Mouse (Mus musculus) kidney, postnatal 0 days (tissue): ENCODE results near the gene Sds. TPM values are rescaled to one million over a fixed set of nuclear protein-coding genes. Genes with fewer than 3 reads are reported as not detected.

ENCODE experiments used
- ATAC-seq: fragments of 200-750 bp; cut with Nextera tagmentation; replicated peaks from 2 replicates; pipeline ENCODE4 v1.8.0; 2017; ENCODE audit warnings: low read depth, moderate number of reproducible peaks, moderate TSS enrichment, moderate library complexity; ENCODE audit not compliant: low FRiP score
- DNase-seq: peaks from one replicate; pipeline ENCODE4 v3.0.0-alpha.2; 2016; ENCODE audit warnings: low spot score
- H3K27ac ChIP-seq: fragments of 300-500 bp; sonication (generic); 2 replicates; pipeline ENCODE4 v1.5.1; 2014; ENCODE audit warnings: mild to moderate bottlenecking
- H3K27me3 ChIP-seq: fragments of 300-500 bp; sonication (generic); 2 replicates; pipeline ENCODE4 v1.6.1; 2014; ENCODE audit warnings: low read length, mixed read lengths; ENCODE audit not compliant: insufficient read depth
- H3K36me3 ChIP-seq: fragments of 300-500 bp; sonication (generic); 2 replicates; pipeline ENCODE4 v1.6.1; 2014; ENCODE audit warnings: low read length, mixed read lengths; ENCODE audit not compliant: insufficient read depth
- H3K4me1 ChIP-seq: fragments of 300-500 bp; sonication (generic); replicated peaks from 2 replicates; pipeline ENCODE4 v1.6.1; 2014; ENCODE audit warnings: antibody characterized with exemption, low read length, mixed read lengths; ENCODE audit not compliant: insufficient read depth
- H3K4me2 ChIP-seq: fragments of 300-500 bp; sonication (generic); 2 replicates; pipeline ENCODE4 v1.6.1; 2014; ENCODE audit warnings: mild to moderate bottlenecking, low read length, moderate library complexity, mixed read lengths
- H3K4me3 ChIP-seq: fragments of 300-500 bp; sonication (generic); replicated peaks from 2 replicates; pipeline ENCODE4 v1.5.1; 2014; ENCODE audit warnings: low read depth, low read length
- H3K9ac ChIP-seq: fragments of 300-500 bp; sonication (generic); 2 replicates; pipeline ENCODE4 v1.6.1; 2014; ENCODE audit warnings: low read depth, low read length
- H3K9me3 ChIP-seq: fragments of 300-500 bp; sonication (generic); replicated peaks from 2 replicates; pipeline ENCODE4 v1.6.1; 2016; ENCODE audit warnings: low read length, inconsistent platforms, mixed read lengths
- CTCF ChIP-seq: IDR thresholded peaks from 2 replicates; pipeline ENCODE4 v1.5.1; 2016; ENCODE audit warnings: antibody characterized with exemption, low read depth, mild to moderate bottlenecking, moderate library complexity
- WGBS: fragments of 180-500 bp; shearing (Covaris S2); extraction: QIAGEN DNeasy Blood & Tissue Kit; methylation state at CpG from one replicate; pipeline ENCODE4 v1.1.7; 2014; 5-methylcytosine and 5-hydroxymethylcytosine counted together
- polyA plus RNA-seq: library from polyadenylated mRNA; unstranded; fragments of >200 nt; fragmentation: Nextera tagmentation; extraction: Ambion mirVana; gene quantifications from 2 replicates; pipeline ENCODE4 v1.2.1, GENCODE M21; 2015

Sds gene
- polyA plus RNA-seq, 1 experiment from 2014 or later = not detected

GRCm38 (mm10) chr5:120502147-120502621 is 25.9 kb downstream of the Sds start:
- TF ChIP-seq CTCF = no peak
- peak overlapping the region; percentile 91 for H3K9ac ChIP-seq
- H3K9me3 ChIP-seq = no peaks in the 10 kb centered on the region
- H3K4me2 ChIP-seq = peak overlapping the region; percentile 94
- H3K27me3 ChIP-seq = no peaks in the 10 kb centered on the region
- DNase-seq (no peak), ATAC-seq (no peak)
- H3K27ac ChIP-seq = no peak overlapping the region
- H3K4me1 ChIP-seq = peaks cover 16% of the 10 kb centered on the region; the same call in 1 of the 2 replicates
- H3K4me3 ChIP-seq = peak overlapping the region; percentile 90
- H3K36me3 ChIP-seq = no peaks in the 10 kb centered on the region
- WGBS = 64% methylated on average over 9 of the region's 9 CpGs

- Histone ChIP-seq H3K36me3 (no peaks in the 10 kb centered on the region), H3K4me2 (peak overlapping the region; percentile 94), H3K9ac (peak overlapping the region; percentile 91), H3K27ac (no peak overlapping the region), H3K4me1 (peaks cover 16% of the 10 kb centered on the region; the same call in 1 of the 2 replicates), H3K9me3 (no peaks in the 10 kb centered on the region), H3K4me3 (peak overlapping the region; percentile 90), H3K27me3 (no peaks in the 10 kb centered on the region)
- no peak for ATAC-seq
- under 1% methylated on average over 12 of the region's 12 CpGs for WGBS
- no peak for DNase-seq
- TF ChIP-seq CTCF = no peak
Measured at GRCm38 (mm10) chr5:120502675-120503143, 26.4 kb downstream of the Sds start.

- Histone ChIP-seq H3K4me1 (peaks cover 16% of the 10 kb centered on the region; the same call in 1 of the 2 replicates), H3K27ac (no peak within 1 kb of the TSS), H3K9me3 (no peaks in the 10 kb centered on the region), H3K4me2 (peak within 1 kb of the TSS; percentile 94), H3K27me3 (no peaks in the 10 kb centered on the region), H3K36me3 (no peaks in the 10 kb centered on the region), H3K9ac (peak within 1 kb of the TSS; percentile 91), H3K4me3 (peak within 1 kb of the TSS; percentile 90)
- ATAC-seq (peak; percentile 58), DNase-seq (peak; percentile 91)
- WGBS = under 1% methylated on average over 53 of the region's 55 CpGs
- no peak for TF ChIP-seq CTCF
Measured at GRCm38 (mm10) chr5:120503144-120503795, 26.9 kb downstream of the Sds start, which contains the start of gene Plbd2. Gene Plbd2, minus strand, starts transcription at chr5:120503625.

DNA sequence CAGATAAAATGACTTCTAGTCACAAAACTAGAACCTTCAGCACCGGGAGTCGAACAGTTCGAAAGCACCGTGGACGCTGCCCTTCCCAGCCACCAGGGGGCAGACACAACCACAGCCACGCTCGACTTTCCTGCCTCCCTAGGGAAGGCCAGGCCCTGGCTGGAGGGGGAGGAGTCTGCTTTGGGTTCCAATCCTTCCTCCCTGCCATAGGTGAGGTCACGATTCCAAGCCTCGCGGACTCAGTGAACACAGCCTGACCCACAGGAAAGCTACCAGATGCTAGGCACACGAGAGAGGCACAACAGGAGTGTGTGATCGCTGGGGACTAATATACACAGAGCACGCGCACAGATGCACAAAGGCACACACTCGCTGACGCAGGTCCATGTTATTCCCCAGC is 29.0 kb downstream of the Sds start:
- peaks cover 16% of the 10 kb centered on the region; the same call in 1 of the 2 replicates for H3K4me1 ChIP-seq
- ATAC-seq = 0 out of 2 replicates have a peak, but pooled peaks have one; percentile 30
- 21% methylated on average over 16 of the region's 16 CpGs for WGBS
- peak; percentile 95 for TF ChIP-seq CTCF
- no peak overlapping the region for H3K9ac ChIP-seq
- no peaks in the 10 kb centered on the region for H3K36me3 ChIP-seq
- peak overlapping the region; percentile 21; the same call in 1 of the 2 replicates for H3K4me2 ChIP-seq
- H3K9me3 ChIP-seq = no peaks in the 10 kb centered on the region
- no peaks in the 10 kb centered on the region for H3K27me3 ChIP-seq
- H3K4me3 ChIP-seq = no peak overlapping the region
- peak; percentile 86 for DNase-seq
- H3K27ac ChIP-seq = no peak overlapping the region

DNA sequence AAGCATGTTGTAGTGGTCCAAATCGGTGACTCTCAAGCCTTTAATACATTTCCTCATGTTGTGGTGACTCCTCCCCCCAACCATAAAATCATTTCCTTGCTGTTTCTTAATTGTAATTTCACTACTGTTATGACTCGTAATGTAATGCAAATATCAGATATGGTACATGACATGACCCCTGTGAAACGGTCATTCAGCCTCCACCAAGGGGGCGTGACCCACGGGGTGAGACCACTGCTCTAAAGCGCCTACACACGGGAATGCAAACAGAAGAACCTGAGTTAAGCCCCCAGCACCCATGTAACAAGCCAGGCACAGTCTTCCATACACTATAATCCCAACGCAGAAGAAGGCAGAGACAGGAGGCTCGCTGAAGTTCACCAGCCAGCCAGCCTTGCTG is 29.5 kb downstream of the Sds start:
- Histone ChIP-seq H3K27me3 (no peaks in the 10 kb centered on the region), H3K27ac (no peak overlapping the region), H3K4me3 (no peak overlapping the region), H3K4me1 (peaks cover 16% of the 10 kb centered on the region; the same call in 1 of the 2 replicates), H3K4me2 (no peak overlapping the region), H3K36me3 (no peaks in the 10 kb centered on the region), H3K9ac (no peak overlapping the region), H3K9me3 (no peaks in the 10 kb centered on the region)
- TF ChIP-seq CTCF = no peak
- no peak for DNase-seq
- 66% methylated on average over 9 of the region's 9 CpGs for WGBS
- ATAC-seq = no peak

DNA sequence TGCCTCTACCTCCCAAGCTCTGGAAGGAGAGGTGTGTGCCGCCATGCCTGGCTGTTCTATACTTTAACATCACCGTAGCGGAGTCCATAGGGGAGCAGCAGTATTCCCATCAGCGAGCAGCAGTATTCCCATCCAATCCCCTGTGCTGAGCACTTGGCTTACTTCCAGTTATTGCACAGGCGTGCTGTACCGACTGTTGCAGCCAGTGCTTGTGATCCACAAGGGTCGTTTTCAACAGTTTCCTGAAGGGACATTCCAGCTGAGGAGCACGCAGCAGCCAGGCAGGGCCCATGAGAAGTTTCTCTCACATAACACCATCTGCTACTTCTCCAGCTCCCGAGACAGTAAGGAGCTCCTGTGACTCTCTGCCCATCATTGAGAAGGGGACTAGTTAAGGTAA is 30.2 kb downstream of the Sds start:
- Histone ChIP-seq H3K9ac (no peak overlapping the region), H3K4me2 (no peak overlapping the region), H3K27ac (no peak overlapping the region), H3K9me3 (no peaks in the 10 kb centered on the region), H3K4me1 (peaks cover 16% of the 10 kb centered on the region; the same call in 1 of the 2 replicates), H3K36me3 (no peaks in the 10 kb centered on the region), H3K4me3 (no peak overlapping the region), H3K27me3 (no peaks in the 10 kb centered on the region)
- 51% methylated on average over 9 of the region's 9 CpGs for WGBS
- DNase-seq (peak; percentile 32), ATAC-seq (no peak)
- TF ChIP-seq CTCF = no peak
